Mouse (Mus musculus) brown adipose tissue, adult 24 weeks (tissue): ENCODE results near the gene Hbq1b. TPM values are rescaled to one million over a fixed set of nuclear protein-coding genes. Genes with fewer than 3 reads are reported as not detected.

Experiments
- polyA plus RNA-seq: library from polyadenylated mRNA; stranded (reverse); fragments of >200 nt; gene quantifications from 2 replicates; pipeline ENCODE4 v1.2.4, GENCODE M21; 2012; ENCODE audit not compliant: missing spikeins, insufficient read depth, insufficient read length

Gene Hbq1b
- polyA plus RNA-seq, 1 experiment: not detected

Other genes starting within 250 kb of the Hbq1b start
- gene Il9r, start 86.7 kb upstream of the Hbq1b start, polyA plus RNA-seq: not detected in 2 replicates
- 14.6 and 22.6 TPM in 2 replicates for gene Snrnp25, start 81.5 kb upstream of the Hbq1b start, polyA plus RNA-seq
- gene Rhbdf1, start 64.7 kb upstream of the Hbq1b start, polyA plus RNA-seq: 8.9 and 11.6 TPM in 2 replicates
- gene Mpg, start 60.5 kb upstream of the Hbq1b start, polyA plus RNA-seq: 7.6 and 9.3 TPM in 2 replicates
- gene Nprl3, start 19.3 kb upstream of the Hbq1b start, polyA plus RNA-seq: 18.2 and 19.3 TPM in 2 replicates
- not detected in 2 replicates for gene Hba-x, start 10.6 kb upstream of the Hbq1b start, polyA plus RNA-seq
- gene Hba-a1, start 3.5 kb upstream of the Hbq1b start, polyA plus RNA-seq: 66.6 and 483 TPM in 2 replicates
- 532 and 3,024 TPM in 2 replicates for gene Hba-a2, start 9.5 kb downstream of the Hbq1b start, polyA plus RNA-seq
- not detected in 2 replicates for gene Hbq1a, start 13.1 kb downstream of the Hbq1b start, polyA plus RNA-seq
- 3.4 and 5.6 TPM in 2 replicates for gene Sh3pxd2b, start 60.9 kb downstream of the Hbq1b start, polyA plus RNA-seq
- gene Ubtd2, start 168.4 kb downstream of the Hbq1b start, polyA plus RNA-seq: 2.6 and 2.7 TPM in 2 replicates
- not detected in 2 replicates for gene Efcab9, start 245.1 kb downstream of the Hbq1b start, polyA plus RNA-seq
- gene Stk10, start 246.3 kb downstream of the Hbq1b start, polyA plus RNA-seq: 4.3 and 5.5 TPM in 2 replicates